Mouse (Mus musculus) granulocyte monocyte progenitor cell, adult 5-6 weeks (primary cell): ENCODE measurements around the gene Gm7168. TPM values are rescaled to one million over a fixed set of nuclear protein-coding genes. Genes with fewer than 3 reads are reported as not detected.
"Not testable (repeated sequence)": the region's sequence is repeated elsewhere in the genome, so short reads cannot be mapped to it uniquely, and the experiment has no call there.

Source experiments
- ATAC-seq: replicated peaks from 2 replicates; pipeline ENCODE4 v1.8.0; 2016; ENCODE audit warnings: mild to moderate bottlenecking, moderate TSS enrichment, inconsistent platforms; ENCODE audit not compliant: poor library complexity, severe bottlenecking
- total RNA-seq, 2 experiments: library from RNA; stranded (forward) in 1 of 2; stranded (reverse) in 1 of 2; fragments of 200-712, 200-1000 nt in 1 of 2; fragments of >200 nt in 1 of 2; fragmentation: Nextera tagmentation in 1 of 2; gene quantifications; 2 replicates each; pipeline ENCODE4 v1.2.3; 2014 to 2017

Gene Gm7168
- total RNA-seq (2014; fragmentation: Nextera tagmentation), result not detected in 2 replicates
- total RNA-seq (2017), result not detected in 2 replicates

- ATAC-seq, result not testable (repeated sequence)
Observed at GRCm38 (mm10) chr17:13948073-13948472, at the start of gene Gm7168. TSS of gene Gm7168 (plus strand) at chr17:13948373.

- ATAC-seq, result no peak
Observed at GRCm38 (mm10) chr17:13898838-13899237, 49.3 kb upstream of the Gm7168 start.

GRCm38 (mm10) chr17:13899241-13899640 lies 48.9 kb upstream of the Gm7168 start:
- ATAC-seq, result no peak

GRCm38 (mm10) chr17:13903793-13904192 lies 44.4 kb upstream of the Gm7168 start:
- no peak for ATAC-seq

GRCm38 (mm10) chr17:13907082-13907481 lies 41.1 kb upstream of the Gm7168 start:
- ATAC-seq, result no peak

- no peak for ATAC-seq
Observed at GRCm38 (mm10) chr17:13907681-13908080, 40.5 kb upstream of the Gm7168 start.

- no peak for ATAC-seq
Observed at GRCm38 (mm10) chr17:13913951-13914350, 34.2 kb upstream of the Gm7168 start.

GRCm38 (mm10) chr17:13914531-13914930 lies 33.6 kb upstream of the Gm7168 start:
- no peak for ATAC-seq

- no peak for ATAC-seq
Observed at GRCm38 (mm10) chr17:13920771-13921170, 27.4 kb upstream of the Gm7168 start.

GRCm38 (mm10) chr17:13923418-13923817 lies 24.8 kb upstream of the Gm7168 start:
- no peak for ATAC-seq

GRCm38 (mm10) chr17:13924588-13924987 lies 23.6 kb upstream of the Gm7168 start:
- ATAC-seq, result no peak

- ATAC-seq, result no peak
Observed at GRCm38 (mm10) chr17:13925931-13926330, 22.2 kb upstream of the Gm7168 start.

- ATAC-seq, result no peak
Observed at GRCm38 (mm10) chr17:13930421-13930820, 17.8 kb upstream of the Gm7168 start.

- ATAC-seq, result not testable (repeated sequence)
Observed at GRCm38 (mm10) chr17:13935364-13935763, 12.8 kb upstream of the Gm7168 start.

- no peak for ATAC-seq
Observed at GRCm38 (mm10) chr17:13937787-13938186, 10.4 kb upstream of the Gm7168 start.

- no peak for ATAC-seq
Observed at GRCm38 (mm10) chr17:13938652-13939051, 9.5 kb upstream of the Gm7168 start.

- not testable (repeated sequence) for ATAC-seq
Observed at GRCm38 (mm10) chr17:13939231-13939630, 8.9 kb upstream of the Gm7168 start.

- no peak for ATAC-seq
Observed at GRCm38 (mm10) chr17:13940487-13940886, 7.7 kb upstream of the Gm7168 start.

GRCm38 (mm10) chr17:13951570-13951969 lies 3.4 kb downstream of the Gm7168 start:
- not testable (repeated sequence) for ATAC-seq

- not testable (repeated sequence) for ATAC-seq
Observed at GRCm38 (mm10) chr17:13958129-13958528, 10.0 kb downstream of the Gm7168 start.

- not testable (repeated sequence) for ATAC-seq
Observed at GRCm38 (mm10) chr17:13962245-13962644, 14.1 kb downstream of the Gm7168 start.

- ATAC-seq, result not testable (repeated sequence)
Observed at GRCm38 (mm10) chr17:13965048-13965447, 16.9 kb downstream of the Gm7168 start.

GRCm38 (mm10) chr17:13969917-13970316 lies 21.7 kb downstream of the Gm7168 start:
- ATAC-seq, result not testable (repeated sequence)
